Mouse (Mus musculus): ENCODE data around the gene Rdx.

GRCm38 (mm10) chr9:52100426-52100825 lies 53.5 kb downstream of the Rdx start:
- TF ChIP-seq CTCF (IDR thresholded peaks at IDR 0.05; ENCODE audit: borderline replicate concordance, extremely low read depth, insufficient read depth, insufficient read length) (no peak), POLR2A (IDR thresholded peaks at IDR 0.05; ENCODE audit: borderline replicate concordance, extremely low read depth, insufficient read depth, insufficient read length, poor library complexity, severe bottlenecking) (no peak)

Data from brain, embryonic 14.5 days (tissue).